Mouse (Mus musculus): ENCODE results near the gene 5430427O19Rik. TPM values are rescaled to one million over a fixed set of nuclear protein-coding genes. Genes with fewer than 3 reads are reported as not detected.

The 5430427O19Rik gene
- polyA plus RNA-seq, 1 experiment from 2014 or later, result 0.05 TPM

DNA sequence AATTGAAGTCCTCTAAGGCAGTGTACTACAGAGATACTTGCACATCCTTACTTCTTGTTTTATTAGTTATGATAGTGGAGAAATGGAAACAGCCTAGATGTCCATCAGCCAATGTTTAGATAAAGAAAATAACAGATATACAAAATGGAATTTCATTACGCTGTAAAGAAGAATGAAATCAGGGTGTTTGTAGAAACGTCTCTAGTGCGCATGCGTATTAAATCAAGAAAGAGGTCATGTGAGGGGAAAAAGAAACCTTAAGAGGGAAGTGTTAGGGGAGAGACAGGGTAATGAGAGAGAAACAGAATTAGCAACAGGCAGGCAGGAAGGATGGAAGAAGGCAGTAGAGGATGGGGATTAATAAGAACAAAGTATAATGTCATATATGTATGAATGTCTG is 4.2 kb downstream of the 5430427O19Rik start:
- ATAC-seq (replicated peaks; ENCODE audit: low FRiP score) (no peak), DNase-seq (ENCODE audit: low spot score) (no peak)
- WGBS, result 96% methylated on average over 4 of the region's 4 CpGs
- no peak overlapping the region for H3K27ac ChIP-seq (ENCODE audit: low read depth, low read length)
- no peaks in the 10 kb centered on the region for H3K27me3 ChIP-seq (ENCODE audit: control insufficient read depth, insufficient read depth, low read length)
- H3K4me3 ChIP-seq (ENCODE audit: low read depth, low read length), result no peak overlapping the region
- H3K4me1 ChIP-seq (replicated peaks; ENCODE audit: control insufficient read depth, insufficient read depth, low read length), result no peaks in the 10 kb centered on the region
- H3K36me3 ChIP-seq (ENCODE audit: control insufficient read depth, insufficient read depth, low read length), result no peaks in the 10 kb centered on the region
- no peak overlapping the region for H3K4me2 ChIP-seq (ENCODE audit: low read depth, low read length, severe bottlenecking)
- no peaks in the 10 kb centered on the region for H3K9me3 ChIP-seq (ENCODE audit: control insufficient read depth, low read length)
- H3K9ac ChIP-seq (ENCODE audit: low read length), result no peak overlapping the region

DNA sequence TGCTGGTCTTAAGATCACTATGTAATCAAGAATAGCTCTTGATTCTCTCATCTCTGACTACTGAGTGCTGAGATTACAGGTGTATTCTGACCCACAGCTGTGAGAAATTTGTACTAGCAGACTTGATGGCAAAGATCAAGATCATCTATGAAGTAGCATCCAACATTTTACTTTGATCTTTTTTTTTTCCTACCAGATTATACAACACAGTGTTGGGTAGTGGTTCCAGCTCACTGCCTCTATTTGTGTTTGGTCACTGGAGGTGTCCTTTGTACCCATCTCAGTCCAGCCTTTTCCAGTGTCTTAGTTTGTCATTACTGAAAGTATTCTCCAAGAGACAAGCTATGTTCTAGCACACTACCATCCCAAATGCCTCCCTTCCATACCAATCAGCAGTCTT is 5.8 kb downstream of the 5430427O19Rik start:
- Histone ChIP-seq H3K9ac (ENCODE audit: low read length) (no peak overlapping the region), H3K4me2 (ENCODE audit: low read depth, low read length, severe bottlenecking) (no peak overlapping the region), H3K4me1 (replicated peaks; ENCODE audit: control insufficient read depth, insufficient read depth, low read length) (no peaks in the 10 kb centered on the region), H3K36me3 (ENCODE audit: control insufficient read depth, insufficient read depth, low read length) (no peaks in the 10 kb centered on the region), H3K27ac (ENCODE audit: low read depth, low read length) (no peak overlapping the region), H3K4me3 (ENCODE audit: low read depth, low read length) (no peak overlapping the region), H3K27me3 (ENCODE audit: control insufficient read depth, insufficient read depth, low read length) (no peaks in the 10 kb centered on the region), H3K9me3 (ENCODE audit: control insufficient read depth, low read length) (no peaks in the 10 kb centered on the region)
- DNase-seq (ENCODE audit: low spot score), result no peak
- ATAC-seq (replicated peaks; ENCODE audit: low FRiP score), result no peak

DNA sequence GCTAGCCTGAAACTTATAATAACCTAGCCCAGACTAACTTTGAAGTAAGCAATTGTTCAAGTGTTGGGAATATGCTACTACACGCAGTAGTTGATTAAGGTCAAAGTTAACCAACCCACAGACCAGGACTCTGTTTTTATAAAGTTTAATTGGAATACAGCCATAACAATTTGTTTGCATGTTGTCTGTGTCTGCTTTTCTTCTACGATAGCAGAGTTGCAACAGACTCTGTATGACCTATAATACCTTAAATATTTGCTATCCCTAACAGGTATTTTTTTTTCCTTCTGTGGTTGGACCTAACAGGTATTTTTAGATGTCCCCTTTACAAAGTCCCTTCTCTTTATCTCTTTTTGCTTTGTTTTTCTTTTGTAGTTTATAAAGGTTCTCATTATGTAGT is 7.6 kb downstream of the 5430427O19Rik start:
- H3K36me3 ChIP-seq (ENCODE audit: control insufficient read depth, insufficient read depth, low read length), result no peaks in the 10 kb centered on the region
- no peak overlapping the region for H3K4me3 ChIP-seq (ENCODE audit: low read depth, low read length)
- 89% methylated on average over 2 of the region's 2 CpGs for WGBS
- H3K9ac ChIP-seq (ENCODE audit: low read length), result no peak overlapping the region
- no peaks in the 10 kb centered on the region for H3K9me3 ChIP-seq (ENCODE audit: control insufficient read depth, low read length)
- H3K4me2 ChIP-seq (ENCODE audit: low read depth, low read length, severe bottlenecking), result no peak overlapping the region
- H3K4me1 ChIP-seq (replicated peaks; ENCODE audit: control insufficient read depth, insufficient read depth, low read length), result no peaks in the 10 kb centered on the region
- H3K27ac ChIP-seq (ENCODE audit: low read depth, low read length), result no peak overlapping the region
- ATAC-seq (replicated peaks; ENCODE audit: low FRiP score) (no peak), DNase-seq (ENCODE audit: low spot score) (no peak)
- H3K27me3 ChIP-seq (ENCODE audit: control insufficient read depth, insufficient read depth, low read length), result no peaks in the 10 kb centered on the region

DNA sequence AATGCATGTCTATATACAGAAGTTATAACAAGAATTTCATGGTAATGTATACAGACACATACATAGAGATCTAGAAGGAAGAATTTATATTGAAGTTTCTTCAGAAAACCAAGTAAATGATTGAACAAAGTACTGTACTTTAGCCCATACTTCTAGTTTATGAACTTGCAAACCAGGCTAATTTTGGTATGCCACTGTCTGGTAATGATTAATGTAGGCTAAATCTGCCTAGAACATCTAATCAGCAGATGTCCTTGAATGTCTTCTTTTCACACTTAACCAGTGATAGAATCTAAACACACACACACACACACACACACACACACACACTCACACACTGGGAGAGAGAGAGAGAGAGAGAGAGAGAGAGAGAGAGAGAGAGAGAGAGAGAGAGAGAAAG is 8.1 kb downstream of the 5430427O19Rik start:
- Histone ChIP-seq H3K27ac (ENCODE audit: low read depth, low read length) (no peak overlapping the region), H3K9ac (ENCODE audit: low read length) (no peak overlapping the region), H3K27me3 (ENCODE audit: control insufficient read depth, insufficient read depth, low read length) (no peaks in the 10 kb centered on the region), H3K36me3 (ENCODE audit: control insufficient read depth, insufficient read depth, low read length) (no peaks in the 10 kb centered on the region), H3K4me2 (ENCODE audit: low read depth, low read length, severe bottlenecking) (no peak overlapping the region), H3K4me3 (ENCODE audit: low read depth, low read length) (no peak overlapping the region), H3K9me3 (ENCODE audit: control insufficient read depth, low read length) (no peaks in the 10 kb centered on the region), H3K4me1 (replicated peaks; ENCODE audit: control insufficient read depth, insufficient read depth, low read length) (no peaks in the 10 kb centered on the region)
- ATAC-seq (replicated peaks; ENCODE audit: low FRiP score) (no peak), DNase-seq (ENCODE audit: low spot score) (no peak)

DNA sequence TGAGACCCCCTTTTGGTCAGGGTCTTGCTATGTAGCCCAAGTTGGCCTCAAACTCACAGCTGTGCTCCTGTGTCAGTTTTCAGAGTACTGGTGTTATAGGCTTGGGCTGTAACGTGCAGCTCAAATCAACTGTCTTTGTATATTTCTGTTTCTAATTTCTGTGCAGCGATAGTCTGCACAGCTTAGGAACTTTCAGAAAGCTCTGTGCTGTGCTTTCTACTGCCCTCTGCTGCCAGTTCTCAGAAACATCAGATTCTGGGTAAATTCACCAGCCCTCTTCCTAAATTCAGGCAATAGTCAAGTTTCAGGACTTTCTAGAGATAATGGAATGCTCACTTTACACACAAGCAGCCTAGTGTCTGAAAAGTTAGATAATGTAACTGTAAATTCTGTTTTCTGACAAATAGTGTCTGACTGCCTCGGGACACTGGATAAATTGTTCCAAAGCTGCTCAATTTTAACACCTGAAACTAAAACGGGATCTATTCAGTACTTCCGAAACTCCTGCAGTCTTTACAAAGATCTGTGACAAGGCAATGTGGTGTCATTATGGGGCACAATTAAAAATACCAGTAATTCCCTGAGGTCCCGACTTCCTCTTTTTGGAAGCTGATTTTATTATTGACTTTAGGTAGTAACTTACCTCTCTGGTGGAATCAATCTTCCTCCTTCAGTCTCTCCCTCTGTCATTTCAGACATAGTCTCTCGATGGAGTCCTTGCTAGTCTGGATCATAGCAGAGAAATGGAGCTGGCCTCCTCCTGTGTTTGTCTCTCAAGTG is 9.2 kb downstream of the 5430427O19Rik start:
- H3K9ac ChIP-seq (ENCODE audit: low read length), result no peak overlapping the region
- H3K27ac ChIP-seq (ENCODE audit: low read depth, low read length), result no peak overlapping the region
- H3K9me3 ChIP-seq (ENCODE audit: control insufficient read depth, low read length), result no peaks in the 10 kb centered on the region
- H3K4me3 ChIP-seq (ENCODE audit: low read depth, low read length), result no peak overlapping the region
- no peaks in the 10 kb centered on the region for H3K36me3 ChIP-seq (ENCODE audit: control insufficient read depth, insufficient read depth, low read length)
- no peak overlapping the region for H3K4me2 ChIP-seq (ENCODE audit: low read depth, low read length, severe bottlenecking)
- H3K27me3 ChIP-seq (ENCODE audit: control insufficient read depth, insufficient read depth, low read length), result no peaks in the 10 kb centered on the region
- DNase-seq (ENCODE audit: low spot score) (peak; percentile 45), ATAC-seq (replicated peaks; ENCODE audit: low FRiP score) (no peak)
- 61% methylated on average over 7 of the region's 7 CpGs for WGBS
- no peaks in the 10 kb centered on the region for H3K4me1 ChIP-seq (replicated peaks; ENCODE audit: control insufficient read depth, insufficient read depth, low read length)

DNA sequence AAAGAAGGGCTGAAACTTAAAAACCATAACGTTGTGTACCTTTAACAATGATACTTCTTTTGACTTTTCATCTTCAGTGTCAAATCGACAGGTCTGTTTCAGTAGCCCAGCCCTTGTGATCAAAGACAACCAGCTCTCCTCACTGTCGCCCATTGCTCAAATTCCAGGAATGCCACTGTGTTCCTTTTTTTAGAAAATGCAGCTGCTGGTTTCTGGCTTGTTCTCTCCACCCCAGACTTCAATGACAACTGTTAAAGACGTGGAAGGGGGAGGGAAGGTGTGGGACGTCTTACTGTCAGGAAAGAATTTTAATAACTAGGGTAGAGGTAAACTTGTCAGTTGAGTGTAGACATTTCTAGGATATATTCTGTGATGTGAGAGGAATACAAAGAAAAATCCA is 16.5 kb downstream of the 5430427O19Rik start:
- ATAC-seq (replicated peaks; ENCODE audit: low FRiP score) (no peak), DNase-seq (ENCODE audit: low spot score) (no peak)
- Histone ChIP-seq H3K36me3 (ENCODE audit: control insufficient read depth, insufficient read depth, low read length) (no peaks in the 10 kb centered on the region), H3K4me3 (ENCODE audit: low read depth, low read length) (no peak overlapping the region), H3K27ac (ENCODE audit: low read depth, low read length) (no peak overlapping the region), H3K9me3 (ENCODE audit: control insufficient read depth, low read length) (no peaks in the 10 kb centered on the region), H3K9ac (ENCODE audit: low read length) (no peak overlapping the region), H3K4me2 (ENCODE audit: low read depth, low read length, severe bottlenecking) (no peak overlapping the region), H3K27me3 (ENCODE audit: control insufficient read depth, insufficient read depth, low read length) (no peaks in the 10 kb centered on the region), H3K4me1 (replicated peaks; ENCODE audit: control insufficient read depth, insufficient read depth, low read length) (no peaks in the 10 kb centered on the region)
- 56% methylated on average over 5 of the region's 5 CpGs for WGBS

DNA sequence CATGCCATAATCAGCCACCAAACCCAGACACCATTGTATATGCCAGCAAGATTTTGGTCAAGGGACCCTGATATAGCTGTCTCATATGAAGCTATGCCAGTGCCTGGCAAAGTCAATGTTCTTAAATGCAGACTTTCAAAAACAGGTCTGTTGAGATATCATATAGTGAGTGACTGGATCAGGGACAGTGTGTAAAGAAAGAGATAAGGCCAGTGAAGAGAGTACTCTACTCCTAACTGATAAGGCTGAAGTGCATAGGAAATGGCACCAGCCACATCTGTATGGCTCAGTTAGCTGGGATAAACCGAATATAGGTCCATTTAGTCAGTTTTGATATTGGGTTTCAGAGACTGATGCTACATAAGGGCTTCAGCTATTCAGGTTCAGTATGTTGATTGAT is 31.0 kb downstream of the 5430427O19Rik start:
- 60% methylated on average over 1 of the region's 1 CpGs for WGBS
- H3K9ac ChIP-seq (ENCODE audit: low read length), result no peak overlapping the region
- H3K36me3 ChIP-seq (ENCODE audit: control insufficient read depth, insufficient read depth, low read length), result no peaks in the 10 kb centered on the region
- no peak overlapping the region for H3K4me2 ChIP-seq (ENCODE audit: low read depth, low read length, severe bottlenecking)
- no peaks in the 10 kb centered on the region for H3K9me3 ChIP-seq (ENCODE audit: control insufficient read depth, low read length)
- ATAC-seq (replicated peaks; ENCODE audit: low FRiP score), result no peak
- no peak overlapping the region for H3K27ac ChIP-seq (ENCODE audit: low read depth, low read length)
- no peaks in the 10 kb centered on the region for H3K27me3 ChIP-seq (ENCODE audit: control insufficient read depth, insufficient read depth, low read length)
- DNase-seq (ENCODE audit: low spot score), result no peak
- H3K4me3 ChIP-seq (ENCODE audit: low read depth, low read length), result no peak overlapping the region
- no peaks in the 10 kb centered on the region for H3K4me1 ChIP-seq (replicated peaks; ENCODE audit: control insufficient read depth, insufficient read depth, low read length)

DNA sequence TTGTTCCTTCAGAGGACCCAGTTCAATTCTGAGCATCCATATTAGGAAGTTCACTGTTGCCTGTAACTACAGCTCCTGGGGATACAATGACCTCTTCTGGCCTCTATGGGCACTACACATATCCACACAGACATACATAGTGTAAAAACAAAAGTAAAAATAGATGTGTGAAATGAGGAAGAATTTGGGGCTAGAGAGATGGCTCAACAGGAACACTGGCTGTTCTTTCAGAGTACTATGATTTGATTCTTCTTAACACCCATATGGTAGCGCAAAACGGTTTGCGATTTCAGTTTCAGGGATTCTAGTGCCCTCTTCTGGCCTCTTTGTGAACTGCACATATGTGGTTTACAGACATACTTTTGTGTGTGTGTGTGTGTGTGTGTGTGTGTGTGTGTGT is 48.9 kb downstream of the 5430427O19Rik start:
- Histone ChIP-seq H3K27ac (ENCODE audit: low read depth, low read length) (no peak overlapping the region), H3K9me3 (ENCODE audit: control insufficient read depth, low read length) (no peaks in the 10 kb centered on the region), H3K4me2 (ENCODE audit: low read depth, low read length, severe bottlenecking) (no peak overlapping the region), H3K36me3 (ENCODE audit: control insufficient read depth, insufficient read depth, low read length) (no peaks in the 10 kb centered on the region), H3K4me3 (ENCODE audit: low read depth, low read length) (no peak overlapping the region), H3K4me1 (replicated peaks; ENCODE audit: control insufficient read depth, insufficient read depth, low read length) (no peaks in the 10 kb centered on the region), H3K27me3 (ENCODE audit: control insufficient read depth, insufficient read depth, low read length) (no peaks in the 10 kb centered on the region), H3K9ac (ENCODE audit: low read length) (no peak overlapping the region)
- DNase-seq (ENCODE audit: low spot score) (no peak), ATAC-seq (replicated peaks; ENCODE audit: low FRiP score) (no peak)
- WGBS, result 41% methylated on average over 3 of the region's 3 CpGs

DNA sequence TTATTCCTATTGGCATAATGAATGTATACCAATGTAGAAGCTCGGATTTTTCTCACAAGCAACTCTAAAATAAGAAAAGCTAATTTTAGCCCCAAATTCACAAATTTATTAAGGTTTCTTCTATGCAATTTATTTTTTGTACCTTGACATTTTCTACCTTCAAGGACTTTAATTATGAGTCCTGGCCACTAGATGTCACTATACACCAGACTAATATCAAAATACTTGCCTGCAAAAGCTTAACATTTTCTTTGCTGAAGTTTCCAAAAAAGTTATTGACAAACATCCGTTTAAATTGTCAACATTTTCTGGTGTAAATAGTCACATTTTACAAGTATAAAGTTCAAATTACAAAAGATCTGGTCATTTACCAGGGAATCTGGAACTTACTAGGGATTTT is 62.8 kb downstream of the 5430427O19Rik start:
- H3K4me2 ChIP-seq (ENCODE audit: low read depth, low read length, severe bottlenecking), result no peak overlapping the region
- no peak overlapping the region for H3K27ac ChIP-seq (ENCODE audit: low read depth, low read length)
- H3K9ac ChIP-seq (ENCODE audit: low read length), result no peak overlapping the region
- no peaks in the 10 kb centered on the region for H3K36me3 ChIP-seq (ENCODE audit: control insufficient read depth, insufficient read depth, low read length)
- H3K9me3 ChIP-seq (ENCODE audit: control insufficient read depth, low read length), result no peaks in the 10 kb centered on the region
- no peak overlapping the region for H3K4me3 ChIP-seq (ENCODE audit: low read depth, low read length)
- no peak for ATAC-seq (replicated peaks; ENCODE audit: low FRiP score)
- H3K27me3 ChIP-seq (ENCODE audit: control insufficient read depth, insufficient read depth, low read length), result no peaks in the 10 kb centered on the region
- 6% methylated on average over 2 of the region's 2 CpGs for WGBS
- H3K4me1 ChIP-seq (replicated peaks; ENCODE audit: control insufficient read depth, insufficient read depth, low read length), result no peaks in the 10 kb centered on the region
- DNase-seq (ENCODE audit: low spot score), result no peak

All from forebrain, embryonic 11.5 days (tissue).